Mouse (Mus musculus): ENCODE measurements at regions not wholly inside any gene's neighbourhood (a gene's known extent, or its start where the extent isn't known, plus 50 kb on each side); places are given as distances from the start of the nearest gene placed in this dataset.

GRCm38 (mm10) chr8:116364172-116364571 is 140.6 kb upstream of the Dynlrb2 start:
- DNase-seq (ENCODE audit: low read depth in 3 of 3, low spot score in 3 of 3) (no peak), ATAC-seq (ENCODE audit: insufficient read depth) (no peak)
- Histone ChIP-seq H3K27me3 (ENCODE audit: control insufficient read depth, insufficient read depth, low read length) (no peaks in the 10 kb centered on the region), H3K4me2 (ENCODE audit: low read depth) (no peak overlapping the region), H3K9me3 (ENCODE audit: control insufficient read depth, low read length) (no peaks in the 10 kb centered on the region), H3K36me3 (replicated peaks; ENCODE audit: control insufficient read depth, insufficient read depth, low read depth) (no peaks in the 10 kb centered on the region), H3K27ac (no peak overlapping the region), H3K4me1 (replicated peaks; ENCODE audit: control insufficient read depth in 2 of 2, insufficient read depth in 2 of 2, low read length in 1 of 2) (no peaks in the 10 kb centered on the region), H3K4me3 (ENCODE audit: insufficient read depth in 1 of 2, low read depth in 2 of 2, low read length in 2 of 2) (no peak overlapping the region), H3K9ac (replicated peaks) (no peak overlapping the region)
- no peak for TF ChIP-seq EP300 (IDR thresholded peaks at IDR 0.05; ENCODE audit: low read depth)
- no peak for TF ChIP-seq CTCF (IDR thresholded peaks at IDR 0.05; ENCODE audit: low read depth)
- 61% methylated on average over 2 of the region's 2 CpGs for WGBS (ENCODE audit: insufficient replicate concordance)

- TF ChIP-seq EP300 (IDR thresholded peaks at IDR 0.05; ENCODE audit: low read depth) (no peak), CTCF (IDR thresholded peaks at IDR 0.05; ENCODE audit: low read depth) (no peak)
- no peak overlapping the region for H3K4me2 ChIP-seq (ENCODE audit: low read depth)
- H3K9ac ChIP-seq (replicated peaks): no peak overlapping the region
- 11% methylated on average over 4 of the region's 4 CpGs for WGBS (ENCODE audit: insufficient replicate concordance)
- ATAC-seq (ENCODE audit: insufficient read depth) (no peak), DNase-seq (ENCODE audit: low read depth in 3 of 3, low spot score in 3 of 3) (no peak)
- H3K9me3 ChIP-seq (ENCODE audit: control insufficient read depth, low read length): no peaks in the 10 kb centered on the region
- H3K4me3 ChIP-seq (ENCODE audit: insufficient read depth in 1 of 2, low read depth in 2 of 2, low read length in 2 of 2): no peak overlapping the region
- no peaks in the 10 kb centered on the region for H3K27me3 ChIP-seq (ENCODE audit: control insufficient read depth, insufficient read depth, low read length)
- H3K36me3 ChIP-seq (replicated peaks; ENCODE audit: control insufficient read depth, insufficient read depth, low read depth): no peaks in the 10 kb centered on the region
- H3K4me1 ChIP-seq (replicated peaks; ENCODE audit: control insufficient read depth in 2 of 2, insufficient read depth in 2 of 2, low read length in 1 of 2): no peaks in the 10 kb centered on the region
- no peak overlapping the region for H3K27ac ChIP-seq
Observed at GRCm38 (mm10) chr8:116362351-116362750, 142.4 kb upstream of the Dynlrb2 start.

GRCm38 (mm10) chr8:116359761-116360160 is 145.0 kb upstream of the Dynlrb2 start:
- 56% methylated on average over 4 of the region's 4 CpGs for WGBS (ENCODE audit: insufficient replicate concordance)
- H3K27me3 ChIP-seq (ENCODE audit: control insufficient read depth, insufficient read depth, low read length): no peaks in the 10 kb centered on the region
- H3K27ac ChIP-seq: no peak overlapping the region
- TF ChIP-seq CTCF (IDR thresholded peaks at IDR 0.05; ENCODE audit: low read depth) (no peak), EP300 (IDR thresholded peaks at IDR 0.05; ENCODE audit: low read depth) (no peak)
- H3K4me3 ChIP-seq (ENCODE audit: insufficient read depth in 1 of 2, low read depth in 2 of 2, low read length in 2 of 2): no peak overlapping the region
- ATAC-seq (ENCODE audit: insufficient read depth): no peak
- H3K9me3 ChIP-seq (ENCODE audit: control insufficient read depth, low read length): no peaks in the 10 kb centered on the region
- no peaks in the 10 kb centered on the region for H3K4me1 ChIP-seq (replicated peaks; ENCODE audit: control insufficient read depth in 2 of 2, insufficient read depth in 2 of 2, low read length in 1 of 2)
- DNase-seq (ENCODE audit: low read depth in 3 of 3, low spot score in 3 of 3): no peak
- no peak overlapping the region for H3K4me2 ChIP-seq (ENCODE audit: low read depth)
- no peak overlapping the region for H3K9ac ChIP-seq (replicated peaks)
- H3K36me3 ChIP-seq (replicated peaks; ENCODE audit: control insufficient read depth, insufficient read depth, low read depth): no peaks in the 10 kb centered on the region

GRCm38 (mm10) chr8:116354756-116355155 is 150.0 kb upstream of the Dynlrb2 start:
- no peak overlapping the region for H3K27ac ChIP-seq
- no peaks in the 10 kb centered on the region for H3K4me1 ChIP-seq (replicated peaks; ENCODE audit: control insufficient read depth in 2 of 2, insufficient read depth in 2 of 2, low read length in 1 of 2)
- H3K9me3 ChIP-seq (ENCODE audit: control insufficient read depth, low read length): no peaks in the 10 kb centered on the region
- TF ChIP-seq EP300 (IDR thresholded peaks at IDR 0.05; ENCODE audit: low read depth): no peak
- no peak for TF ChIP-seq CTCF (IDR thresholded peaks at IDR 0.05; ENCODE audit: low read depth)
- no peak for DNase-seq (ENCODE audit: low read depth in 3 of 3, low spot score in 3 of 3)
- H3K27me3 ChIP-seq (ENCODE audit: control insufficient read depth, insufficient read depth, low read length): no peaks in the 10 kb centered on the region
- H3K4me3 ChIP-seq (ENCODE audit: insufficient read depth in 1 of 2, low read depth in 2 of 2, low read length in 2 of 2): no peak overlapping the region
- ATAC-seq (ENCODE audit: insufficient read depth): no peak
- WGBS (ENCODE audit: insufficient replicate concordance): 63% methylated on average over 6 of the region's 6 CpGs
- H3K4me2 ChIP-seq (ENCODE audit: low read depth): no peak overlapping the region
- no peak overlapping the region for H3K9ac ChIP-seq (replicated peaks)
- no peaks in the 10 kb centered on the region for H3K36me3 ChIP-seq (replicated peaks; ENCODE audit: control insufficient read depth, insufficient read depth, low read depth)

GRCm38 (mm10) chr8:116353911-116354310 is 150.9 kb upstream of the Dynlrb2 start:
- no peak overlapping the region for H3K9ac ChIP-seq (replicated peaks)
- no peak overlapping the region for H3K27ac ChIP-seq
- 59% methylated on average over 5 of the region's 5 CpGs for WGBS (ENCODE audit: insufficient replicate concordance)
- DNase-seq (ENCODE audit: low read depth in 3 of 3, low spot score in 3 of 3) (no peak), ATAC-seq (ENCODE audit: insufficient read depth) (no peak)
- H3K27me3 ChIP-seq (ENCODE audit: control insufficient read depth, insufficient read depth, low read length): no peaks in the 10 kb centered on the region
- no peak overlapping the region for H3K4me3 ChIP-seq (ENCODE audit: insufficient read depth in 1 of 2, low read depth in 2 of 2, low read length in 2 of 2)
- H3K4me2 ChIP-seq (ENCODE audit: low read depth): no peak overlapping the region
- no peaks in the 10 kb centered on the region for H3K36me3 ChIP-seq (replicated peaks; ENCODE audit: control insufficient read depth, insufficient read depth, low read depth)
- no peaks in the 10 kb centered on the region for H3K9me3 ChIP-seq (ENCODE audit: control insufficient read depth, low read length)
- TF ChIP-seq CTCF (IDR thresholded peaks at IDR 0.05; ENCODE audit: low read depth) (no peak), EP300 (IDR thresholded peaks at IDR 0.05; ENCODE audit: low read depth) (no peak)
- no peaks in the 10 kb centered on the region for H3K4me1 ChIP-seq (replicated peaks; ENCODE audit: control insufficient read depth in 2 of 2, insufficient read depth in 2 of 2, low read length in 1 of 2)

Measured in liver, embryonic 14.5 days (tissue).